9 mouse cellular contexts compared by ENCODE assay signal in the genomic region with DNA sequence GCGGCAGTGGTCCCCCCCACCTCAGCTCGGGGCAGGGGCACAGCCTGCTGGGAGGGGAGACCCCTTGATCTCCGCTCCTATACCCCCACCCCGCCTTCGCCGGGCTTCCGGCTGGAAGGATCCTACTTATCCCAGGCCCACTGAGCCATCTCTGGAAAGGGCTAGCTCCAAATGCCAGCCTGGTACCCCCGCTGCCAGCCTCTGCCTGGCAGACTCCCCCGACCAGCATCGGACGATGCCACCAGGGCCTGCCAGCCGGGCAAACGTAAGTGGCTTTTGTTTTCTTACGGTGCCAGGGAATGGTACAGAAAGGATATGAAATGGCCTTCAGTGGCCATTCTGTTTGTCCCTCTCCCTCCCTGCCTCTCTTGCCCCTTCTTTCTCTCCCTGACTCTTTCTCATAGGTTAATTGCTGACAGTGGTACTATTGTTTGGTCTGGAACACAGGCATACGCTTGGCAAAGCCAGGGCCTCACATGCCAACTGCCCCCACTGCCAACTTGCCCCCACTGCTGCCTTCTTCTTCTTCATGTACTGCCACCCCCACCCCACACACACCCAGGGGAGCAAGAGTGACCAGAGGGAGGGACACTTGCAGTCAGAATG. TPM values are rescaled to one million over a fixed set of nuclear protein-coding genes. Genes with fewer than 3 reads are reported as not detected.
A peak's percentile ranks its signal among the peaks of the same experiment; 100 is the strongest.
DNase-seq lines count a peak whose midpoint lies in the region; ATAC-seq and TF ChIP-seq lines count a peak whose summit lies in the region.
"Had no signal": no experiment of that assay in that cellular context is flagged by ENCODE, and none has a peak within 500 bp of the region (broad histone marks: within the 10 kb centered on the region; RNA-seq: fewer than 3 reads in every experiment).

No protein-coding gene starts in this region.

- 90% methylated on average over 15 of the region's 15 CpGs for WGBS in kidney, postnatal 0 days
- WGBS in forebrain, embryonic 13.5 days = 80% methylated on average over 15 of the region's 15 CpGs
- WGBS in liver, embryonic 11.5 days = 91% methylated on average over 15 of the region's 15 CpGs

- TF ChIP-seq CTCF in kidney, postnatal 0 days (IDR thresholded peaks at IDR 0.05; ENCODE audit: low read depth) = no peak

- 0 out of 2 replicates have a peak, but pooled peaks cover 7% of the 10 kb centered on the region for H3K36me3 ChIP-seq in kidney, postnatal 0 days (ENCODE audit: insufficient read depth, low read length)
- H3K36me3 ChIP-seq in forebrain, embryonic 13.5 days (ENCODE audit: poor library complexity, severe bottlenecking) = peaks cover 80% of the 10 kb centered on the region
- H3K36me3 ChIP-seq in liver, embryonic 11.5 days (ENCODE audit: control insufficient read depth, insufficient read depth, low read length) = no peaks in the 10 kb centered on the region

- H3K4me3 ChIP-seq in kidney, postnatal 0 days (replicated peaks; ENCODE audit: low read depth, low read length) = no peak overlapping the region
- H3K4me3 ChIP-seq in forebrain, embryonic 13.5 days = no peak overlapping the region
- no peak overlapping the region for H3K4me3 ChIP-seq in liver, embryonic 11.5 days (ENCODE audit: low read depth, low read length)

- no peak overlapping the region for H3K9ac ChIP-seq in kidney, postnatal 0 days (ENCODE audit: low read depth, low read length)
- peak overlapping the region; percentile 30 for H3K9ac ChIP-seq in forebrain, embryonic 13.5 days
- no peak overlapping the region for H3K9ac ChIP-seq in liver, embryonic 11.5 days (ENCODE audit: low read depth, low read length)

- no peak for DNase-seq in kidney, postnatal 0 days (ENCODE audit: low spot score)
- DNase-seq in kidney, postnatal 4 days = no peak
- peak; percentile 57 to 61 for DNase-seq in cerebellum, postnatal 14 days
- DNase-seq in liver, embryonic 11.5 days (ENCODE audit: low spot score) = no peak
- DNase-seq in ovary, postnatal 10 days (ENCODE audit: low spot score) = no peak
- no peak for DNase-seq in lung, postnatal 36 days
- DNase-seq: lung, adult 18-20 months had no signal

- 0 out of 2 replicates have a peak overlapping the region, but pooled peaks have one; percentile 9 for H3K4me2 ChIP-seq in kidney, postnatal 0 days (ENCODE audit: low read length)
- no peak overlapping the region for H3K4me2 ChIP-seq in forebrain, embryonic 13.5 days
- no peak overlapping the region for H3K4me2 ChIP-seq in liver, embryonic 11.5 days

- H3K4me1 ChIP-seq in kidney, postnatal 0 days (replicated peaks; ENCODE audit: insufficient read depth, low read length) = no peaks in the 10 kb centered on the region
- peaks cover 49% of the 10 kb centered on the region for H3K4me1 ChIP-seq in forebrain, embryonic 13.5 days
- peaks cover 28% of the 10 kb centered on the region for H3K4me1 ChIP-seq in liver, embryonic 11.5 days (replicated peaks; ENCODE audit: control insufficient read depth, insufficient read depth, low read length)

- no peaks in the 10 kb centered on the region for H3K9me3 ChIP-seq in kidney, postnatal 0 days (replicated peaks; ENCODE audit: low read length)
- no peaks in the 10 kb centered on the region for H3K9me3 ChIP-seq in forebrain, embryonic 13.5 days (replicated peaks)
- no peaks in the 10 kb centered on the region for H3K9me3 ChIP-seq in liver, embryonic 11.5 days (ENCODE audit: control insufficient read depth, low read length)

- peak overlapping the region; percentile 47; the same call in 1 of the 2 replicates for H3K27ac ChIP-seq in kidney, postnatal 0 days
- peak overlapping the region; percentile 57 for H3K27ac ChIP-seq in forebrain, embryonic 13.5 days
- H3K27ac ChIP-seq in liver, embryonic 11.5 days (ENCODE audit: low read depth, low read length) = 0 out of 2 replicates have a peak overlapping the region, but pooled peaks have one; percentile 28

- H3K27me3 ChIP-seq in kidney, postnatal 0 days (ENCODE audit: insufficient read depth, low read length) = no peaks in the 10 kb centered on the region
- H3K27me3 ChIP-seq in forebrain, embryonic 13.5 days = no peaks in the 10 kb centered on the region
- H3K27me3 ChIP-seq in liver, embryonic 11.5 days (replicated peaks; ENCODE audit: control insufficient read depth, insufficient read depth, low read length) = no peaks in the 10 kb centered on the region

- ATAC-seq in kidney, postnatal 0 days (replicated peaks; ENCODE audit: low FRiP score, low read depth) = 0 out of 2 replicates have a peak, but pooled peaks have one; percentile 7
- ATAC-seq in forebrain, embryonic 13.5 days = no peak
- no peak for ATAC-seq in liver, embryonic 11.5 days (replicated peaks; ENCODE audit: low FRiP score)
- no peak for ATAC-seq in activated CD4-positive, CD25-positive, alpha-beta regulatory T cell, adult 4 months

RNA-seq across cellular contexts. Expression of a gene that starts 23.3 kb away (rescaled TPM):
- 3.0 and 3.2 TPM in 2 replicates for polyA plus RNA-seq in kidney, postnatal 0 days (2015; fragmentation: Nextera tagmentation; extraction: Ambion mirVana)
- 15.5 and 15.9 TPM in 2 replicates for polyA plus RNA-seq in forebrain, embryonic 13.5 days (2015; fragmentation: Nextera tagmentation; extraction: Ambion mirVana)
- polyA plus RNA-seq in liver, embryonic 11.5 days (2014; fragmentation: Nextera tagmentation; extraction: Ambion mirVana) = 3.4 and 3.5 TPM in 2 replicates
- polyA plus RNA-seq in activated CD4-positive, CD25-positive, alpha-beta regulatory T cell, adult 4 months (2017; shearing (Covaris generic)) = under 1 TPM; 0.66 to 0.68 TPM

RNA-seq across cellular contexts. Expression of a gene that starts 38.4 kb away (rescaled TPM):
- polyA plus RNA-seq in kidney, postnatal 0 days (2015; fragmentation: Nextera tagmentation; extraction: Ambion mirVana) = 16.7 and 17.5 TPM in 2 replicates
- 44.8 and 46.3 TPM in 2 replicates for polyA plus RNA-seq in forebrain, embryonic 13.5 days (2015; fragmentation: Nextera tagmentation; extraction: Ambion mirVana)
- 40.6 and 41.9 TPM in 2 replicates for polyA plus RNA-seq in liver, embryonic 11.5 days (2014; fragmentation: Nextera tagmentation; extraction: Ambion mirVana)
- 100 to 1,000 TPM in 1 of 2 experiments, 10 to 100 TPM in 1; 84.8 to 102 TPM for polyA plus RNA-seq in activated CD4-positive, CD25-positive, alpha-beta regulatory T cell, adult 4 months (2017; shearing (Covaris generic))

Comparison
In these comparisons a context has a peak if more than half of its experiments do, and no peak if none do; other contexts are left out.
1. DNase-seq: peak in cerebellum, postnatal 14 days (2 of 2); none in kidney, postnatal 0 days (single experiment), kidney, postnatal 4 days (0 of 2), liver, embryonic 11.5 days (single experiment), ovary, postnatal 10 days (single experiment) and lung, postnatal 36 days (single experiment).
2. Peak in every context shown above with its lines, with median percentiles within 50 percentile points of each other: H3K27ac ChIP-seq.